ENCODE assay signal across 16 mouse cellular contexts in the genomic region with DNA sequence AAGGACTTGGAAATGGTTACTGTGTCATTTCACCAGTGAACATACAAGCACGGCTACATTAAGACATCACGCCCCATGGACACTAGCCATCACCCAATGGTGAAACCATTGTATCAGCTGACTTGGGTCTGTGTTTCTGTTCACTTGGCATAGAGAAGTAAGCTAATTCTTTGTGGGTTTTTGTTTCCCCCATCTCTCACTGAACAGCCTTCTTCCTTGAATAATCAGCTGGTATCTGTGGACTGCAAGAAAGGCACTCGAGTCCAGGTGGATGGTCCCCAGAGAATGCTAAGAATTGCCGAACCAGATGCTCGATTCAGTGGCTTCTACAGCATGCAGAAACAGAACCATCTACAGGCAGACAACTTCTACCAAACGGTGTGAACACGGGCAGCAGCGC.
"Had no signal": no experiment of that assay in that cellular context is flagged by ENCODE, and none has a peak within 500 bp of the region (broad histone marks: within the 10 kb centered on the region; RNA-seq: fewer than 3 reads in every experiment).

No protein-coding gene starts in this region.

- H3K9me3 ChIP-seq: liver, embryonic 13.5 days; neural tube, embryonic 12.5 days; neural tube, embryonic 15.5 days had no signal

- H3K27ac ChIP-seq: layer of hippocampus, adult 2 months; liver, embryonic 13.5 days; neural tube, embryonic 12.5 days; neural tube, embryonic 15.5 days had no signal

- H3K27me3 ChIP-seq: liver, embryonic 13.5 days; neural tube, embryonic 12.5 days; neural tube, embryonic 15.5 days had no signal

- H3K4me3 ChIP-seq: layer of hippocampus, adult 2 months; liver, embryonic 13.5 days; neural tube, embryonic 12.5 days; neural tube, embryonic 15.5 days had no signal

- H3K9ac ChIP-seq: liver, embryonic 13.5 days; neural tube, embryonic 12.5 days; neural tube, embryonic 15.5 days had no signal

- H3K4me2 ChIP-seq: liver, embryonic 13.5 days; midbrain, embryonic 11.5 days; neural tube, embryonic 12.5 days; neural tube, embryonic 15.5 days had no signal

- DNase-seq: kidney, adult 2 months; kidney, postnatal 25 days; layer of hippocampus, adult 9-11 months; liver, embryonic 13.5 days; lung, adult 2 months; lung, postnatal 14 days; lung, postnatal 4 days; midbrain, embryonic 14.5 days; right cerebral cortex, adult 18-20 months; right cerebral cortex, postnatal 14 days; right cerebral cortex, postnatal 4 days; thymus, postnatal 25 days had no signal

- H3K4me1 ChIP-seq: liver, embryonic 13.5 days; neural tube, embryonic 12.5 days; neural tube, embryonic 15.5 days had no signal
